Mouse (Mus musculus): Measurements from ENCODE around the gene Tfap4. TPM values are rescaled to one million over a fixed set of nuclear protein-coding genes. Genes with fewer than 3 reads are reported as not detected.

Tfap4 gene
- polyA plus RNA-seq, 1 experiment from 2014 or later = 15.5 TPM

GRCm38 (mm10) chr16:4548953-4549688 lies 10.5 kb downstream of the Tfap4 start:
- no peak overlapping the region for H3K4me3 ChIP-seq (ENCODE audit: low read length)
- WGBS = 85% methylated on average over 18 of the region's 18 CpGs
- no peak overlapping the region for H3K9ac ChIP-seq (ENCODE audit: low read length)
- H3K36me3 ChIP-seq (ENCODE audit: control insufficient read depth, insufficient read depth, low read length) = peaks cover 26% of the 10 kb centered on the region
- H3K4me2 ChIP-seq (ENCODE audit: low read depth, low read length) = no peak overlapping the region
- no peak overlapping the region for H3K27ac ChIP-seq (ENCODE audit: low read length)
- H3K9me3 ChIP-seq (ENCODE audit: control insufficient read depth, low read length) = no peaks in the 10 kb centered on the region
- H3K27me3 ChIP-seq (ENCODE audit: control insufficient read depth, insufficient read depth, low read depth, low read length) = no peaks in the 10 kb centered on the region
- ATAC-seq (ENCODE audit: low read depth) = no peak
- H3K4me1 ChIP-seq (replicated peaks; ENCODE audit: control insufficient read depth, insufficient read depth, low read length) = peaks cover 16% of the 10 kb centered on the region

GRCm38 (mm10) chr16:4547611-4548010 lies 12.0 kb downstream of the Tfap4 start:
- Histone ChIP-seq H3K4me3 (ENCODE audit: low read length) (no peak overlapping the region), H3K36me3 (ENCODE audit: control insufficient read depth, insufficient read depth, low read length) (peaks cover 26% of the 10 kb centered on the region), H3K9ac (ENCODE audit: low read length) (no peak overlapping the region), H3K4me2 (ENCODE audit: low read depth, low read length) (no peak overlapping the region), H3K27me3 (ENCODE audit: control insufficient read depth, insufficient read depth, low read depth, low read length) (no peaks in the 10 kb centered on the region), H3K4me1 (replicated peaks; ENCODE audit: control insufficient read depth, insufficient read depth, low read length) (peaks cover 5% of the 10 kb centered on the region), H3K27ac (ENCODE audit: low read length) (no peak overlapping the region), H3K9me3 (ENCODE audit: control insufficient read depth, low read length) (no peaks in the 10 kb centered on the region)
- WGBS = 85% methylated on average over 5 of the region's 5 CpGs
- ATAC-seq (ENCODE audit: low read depth) = no peak

GRCm38 (mm10) chr16:4546838-4547237 lies 12.8 kb downstream of the Tfap4 start:
- Histone ChIP-seq H3K9me3 (ENCODE audit: control insufficient read depth, low read length) (no peaks in the 10 kb centered on the region), H3K9ac (ENCODE audit: low read length) (no peak overlapping the region), H3K4me3 (ENCODE audit: low read length) (no peak overlapping the region), H3K4me2 (ENCODE audit: low read depth, low read length) (no peak overlapping the region), H3K36me3 (ENCODE audit: control insufficient read depth, insufficient read depth, low read length) (peaks cover 26% of the 10 kb centered on the region), H3K27me3 (ENCODE audit: control insufficient read depth, insufficient read depth, low read depth, low read length) (no peaks in the 10 kb centered on the region), H3K27ac (ENCODE audit: low read length) (no peak overlapping the region), H3K4me1 (replicated peaks; ENCODE audit: control insufficient read depth, insufficient read depth, low read length) (peaks cover 8% of the 10 kb centered on the region)
- ATAC-seq (ENCODE audit: low read depth) = no peak
- 93% methylated on average over 8 of the region's 8 CpGs for WGBS

- Histone ChIP-seq H3K27me3 (ENCODE audit: control insufficient read depth, insufficient read depth, low read depth, low read length) (no peaks in the 10 kb centered on the region), H3K36me3 (ENCODE audit: control insufficient read depth, insufficient read depth, low read length) (peaks cover 23% of the 10 kb centered on the region), H3K9me3 (ENCODE audit: control insufficient read depth, low read length) (no peaks in the 10 kb centered on the region), H3K27ac (ENCODE audit: low read length) (no peak overlapping the region), H3K4me1 (replicated peaks; ENCODE audit: control insufficient read depth, insufficient read depth, low read length) (peaks cover 5% of the 10 kb centered on the region), H3K9ac (ENCODE audit: low read length) (no peak overlapping the region), H3K4me3 (ENCODE audit: low read length) (no peak overlapping the region), H3K4me2 (ENCODE audit: low read depth, low read length) (no peak overlapping the region)
- WGBS = 68% methylated on average over 9 of the region's 9 CpGs
- ATAC-seq (ENCODE audit: low read depth) = no peak
Measured at GRCm38 (mm10) chr16:4544845-4545244, 14.8 kb downstream of the Tfap4 start.

GRCm38 (mm10) chr16:4543266-4543665 lies 16.4 kb downstream of the Tfap4 start:
- WGBS = 68% methylated on average over 3 of the region's 3 CpGs
- Histone ChIP-seq H3K4me1 (replicated peaks; ENCODE audit: control insufficient read depth, insufficient read depth, low read length) (peaks cover 5% of the 10 kb centered on the region), H3K4me2 (ENCODE audit: low read depth, low read length) (no peak overlapping the region), H3K4me3 (ENCODE audit: low read length) (no peak overlapping the region), H3K9ac (ENCODE audit: low read length) (no peak overlapping the region), H3K36me3 (ENCODE audit: control insufficient read depth, insufficient read depth, low read length) (peaks cover 15% of the 10 kb centered on the region), H3K27me3 (ENCODE audit: control insufficient read depth, insufficient read depth, low read depth, low read length) (no peaks in the 10 kb centered on the region), H3K9me3 (ENCODE audit: control insufficient read depth, low read length) (no peaks in the 10 kb centered on the region), H3K27ac (ENCODE audit: low read length) (no peak overlapping the region)
- ATAC-seq (ENCODE audit: low read depth) = no peak

- Histone ChIP-seq H3K9me3 (ENCODE audit: control insufficient read depth, low read length) (no peaks in the 10 kb centered on the region), H3K4me2 (ENCODE audit: low read depth, low read length) (peak overlapping the region; percentile 39; the same call in 1 of the 2 replicates), H3K4me3 (ENCODE audit: low read length) (peak overlapping the region; percentile 51), H3K27me3 (ENCODE audit: control insufficient read depth, insufficient read depth, low read depth, low read length) (no peaks in the 10 kb centered on the region), H3K4me1 (replicated peaks; ENCODE audit: control insufficient read depth, insufficient read depth, low read length) (peaks cover 5% of the 10 kb centered on the region), H3K27ac (ENCODE audit: low read length) (no peak overlapping the region), H3K36me3 (ENCODE audit: control insufficient read depth, insufficient read depth, low read length) (peaks cover 13% of the 10 kb centered on the region), H3K9ac (ENCODE audit: low read length) (peak overlapping the region; percentile 58)
- ATAC-seq (ENCODE audit: low read depth) = 0 out of 2 replicates have a peak, but pooled peaks have one; percentile 5
- 29% methylated on average over 7 of the region's 7 CpGs for WGBS
Measured at GRCm38 (mm10) chr16:4542236-4542774, 17.3 kb downstream of the Tfap4 start.

- peak; percentile 98 for ATAC-seq (ENCODE audit: low read depth)
Measured at GRCm38 (mm10) chr16:4541501-4542198, 18.0 kb downstream of the Tfap4 start, which contains the start of gene Srl. Gene Srl, minus strand, starts transcription at chr16:4541816.

GRCm38 (mm10) chr16:4541033-4541432 lies 18.6 kb downstream of the Tfap4 start:
- H3K9me3 ChIP-seq (ENCODE audit: control insufficient read depth, low read length) = no peaks in the 10 kb centered on the region
- H3K4me1 ChIP-seq (replicated peaks; ENCODE audit: control insufficient read depth, insufficient read depth, low read length) = peaks cover 5% of the 10 kb centered on the region
- H3K4me2 ChIP-seq (ENCODE audit: low read depth, low read length) = peak overlapping the region; percentile 63
- H3K27me3 ChIP-seq (ENCODE audit: control insufficient read depth, insufficient read depth, low read depth, low read length) = no peaks in the 10 kb centered on the region
- WGBS = 57% methylated on average over 4 of the region's 4 CpGs
- no peak overlapping the region for H3K27ac ChIP-seq (ENCODE audit: low read length)
- peak overlapping the region; percentile 62 for H3K9ac ChIP-seq (ENCODE audit: low read length)
- H3K4me3 ChIP-seq (ENCODE audit: low read length) = peak overlapping the region; percentile 51
- no peak for ATAC-seq (ENCODE audit: low read depth)
- H3K36me3 ChIP-seq (ENCODE audit: control insufficient read depth, insufficient read depth, low read length) = peaks cover 8% of the 10 kb centered on the region

More at GRCm38 (mm10) chr16:4541501-4542198, 18.0 kb downstream of the Tfap4 start, which contains the start of gene Srl:
- H3K4me3 ChIP-seq (ENCODE audit: low read length) = peak within 1 kb of the TSS; percentile 51
- peak within 1 kb of the TSS; percentile 62 for H3K9ac ChIP-seq (ENCODE audit: low read length)
- under 1% methylated on average over 43 of the region's 43 CpGs for WGBS
- peak within 1 kb of the TSS; percentile 63 for H3K4me2 ChIP-seq (ENCODE audit: low read depth, low read length)
- H3K27me3 ChIP-seq (ENCODE audit: control insufficient read depth, insufficient read depth, low read depth, low read length) = no peaks in the 10 kb centered on the region
- H3K27ac ChIP-seq (ENCODE audit: low read length) = no peak within 1 kb of the TSS
- H3K9me3 ChIP-seq (ENCODE audit: control insufficient read depth, low read length) = no peaks in the 10 kb centered on the region
- H3K4me1 ChIP-seq (replicated peaks; ENCODE audit: control insufficient read depth, insufficient read depth, low read length) = peaks cover 5% of the 10 kb centered on the region
- H3K36me3 ChIP-seq (ENCODE audit: control insufficient read depth, insufficient read depth, low read length) = peaks cover 8% of the 10 kb centered on the region
